Mouse (Mus musculus): ENCODE measurements at regions not wholly inside any gene's neighbourhood (a gene's known extent, or its start where the extent isn't known, plus 50 kb on each side); places are given as distances from the start of the nearest gene placed in this dataset.
A peak's percentile ranks its signal among the peaks of the same experiment; 100 is the strongest.

DNA sequence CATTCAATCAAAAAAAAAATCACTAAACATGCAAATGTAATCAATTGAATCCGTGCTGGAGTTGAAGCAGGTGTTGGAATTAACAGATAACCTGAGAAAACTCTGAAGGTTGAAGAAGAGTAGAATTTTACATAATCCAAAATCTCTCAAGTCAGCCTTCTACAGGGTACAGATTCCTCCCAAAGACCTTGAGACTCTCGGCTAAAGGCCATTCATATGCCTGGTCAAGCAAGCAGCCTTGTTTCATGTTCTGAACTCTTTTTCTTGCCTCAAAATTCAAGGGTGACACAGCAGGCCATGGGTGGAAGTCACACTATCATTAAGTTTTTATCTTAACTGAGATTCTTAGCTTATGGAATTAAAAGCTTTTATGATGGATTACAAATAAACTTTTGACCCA is 994.4 kb upstream of the Lrrtm3 start:
- Histone ChIP-seq H3K9me3 (ENCODE audit: control insufficient read depth, insufficient read depth, low read depth, low read length) (no peaks in the 10 kb centered on the region), H3K4me3 (ENCODE audit: insufficient read depth in 1 of 2, low read depth in 1 of 2, low read length in 2 of 2, poor library complexity in 1 of 2, severe bottlenecking in 1 of 2) (no peak overlapping the region), H3K36me3 (ENCODE audit: control insufficient read depth, insufficient read depth, low read length, poor library complexity, severe bottlenecking) (no peaks in the 10 kb centered on the region), H3K27ac (ENCODE audit: insufficient read depth, low read depth, low read length, poor library complexity, severe bottlenecking) (no peak overlapping the region), H3K4me1 (ENCODE audit: control insufficient read depth in 2 of 2, insufficient read depth in 2 of 2, low read length in 2 of 2, poor library complexity in 1 of 2) (no peaks in the 10 kb centered on the region), H3K9ac (ENCODE audit: insufficient read depth, low read depth, low read length, poor library complexity, severe bottlenecking) (no peak overlapping the region)
- no peak for TF ChIP-seq HCFC1 (IDR thresholded peaks at IDR 0.05; ENCODE audit: borderline replicate concordance, insufficient read depth, low read length)
- no peak for TF ChIP-seq ZNF384 (IDR thresholded peaks at IDR 0.05; ENCODE audit: low read depth, low read length)
- no peak for TF ChIP-seq MAFK (IDR thresholded peaks at IDR 0.05; ENCODE audit: insufficient read depth, low read depth, low read length)
- TF ChIP-seq ZC3H11A (IDR thresholded peaks at IDR 0.05; ENCODE audit: borderline replicate concordance, low read depth, low read length): no peak
- TF ChIP-seq CHD2 (IDR thresholded peaks at IDR 0.05; ENCODE audit: low read depth, low read length): no peak
- in situ Hi-C loops (cut with MboI; ENCODE audit: low sequenced_read_pairs in 2 of 2, unreplicated experiment in 2 of 2): no loop called here
- DNase-seq (ENCODE audit: low read depth, low spot score): no peak

DNA sequence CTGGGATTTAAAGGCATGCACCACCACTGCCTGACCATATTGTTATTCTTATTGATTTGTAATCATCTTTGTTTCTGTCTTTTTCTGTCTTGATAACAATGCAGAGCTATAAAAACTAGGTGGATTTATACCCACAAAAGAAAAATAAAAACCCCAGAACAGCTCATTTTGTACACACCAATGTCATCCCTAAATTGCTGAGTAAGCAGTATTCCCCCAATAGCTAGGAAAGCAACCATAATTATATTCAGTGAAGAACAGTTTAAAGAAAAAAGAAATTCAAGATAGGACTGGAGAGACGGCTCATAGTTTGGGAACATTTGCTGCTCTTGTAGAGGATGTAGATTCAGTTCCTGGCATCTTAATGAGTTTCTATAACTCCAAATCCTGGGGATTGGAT is 991.6 kb upstream of the Lrrtm3 start:
- H3K27ac ChIP-seq (ENCODE audit: insufficient read depth, low read depth, low read length, poor library complexity, severe bottlenecking): no peak overlapping the region
- H3K4me3 ChIP-seq (ENCODE audit: insufficient read depth in 1 of 2, low read depth in 1 of 2, low read length in 2 of 2, poor library complexity in 1 of 2, severe bottlenecking in 1 of 2): no peak overlapping the region
- H3K9ac ChIP-seq (ENCODE audit: insufficient read depth, low read depth, low read length, poor library complexity, severe bottlenecking): no peak overlapping the region
- in situ Hi-C loops (cut with MboI; ENCODE audit: low sequenced_read_pairs in 2 of 2, unreplicated experiment in 2 of 2): no loop called here
- no peaks in the 10 kb centered on the region for H3K36me3 ChIP-seq (ENCODE audit: control insufficient read depth, insufficient read depth, low read length, poor library complexity, severe bottlenecking)
- no peak for TF ChIP-seq ZC3H11A (IDR thresholded peaks at IDR 0.05; ENCODE audit: borderline replicate concordance, low read depth, low read length)
- TF ChIP-seq HCFC1 (IDR thresholded peaks at IDR 0.05; ENCODE audit: borderline replicate concordance, insufficient read depth, low read length): no peak
- TF ChIP-seq ZNF384 (IDR thresholded peaks at IDR 0.05; ENCODE audit: low read depth, low read length): no peak
- peak; percentile 96 for TF ChIP-seq MAFK (IDR thresholded peaks at IDR 0.05; ENCODE audit: insufficient read depth, low read depth, low read length)
- no peak for TF ChIP-seq CHD2 (IDR thresholded peaks at IDR 0.05; ENCODE audit: low read depth, low read length)
- DNase-seq (ENCODE audit: low read depth, low spot score): no peak
- no peaks in the 10 kb centered on the region for H3K4me1 ChIP-seq (ENCODE audit: control insufficient read depth in 2 of 2, insufficient read depth in 2 of 2, low read length in 2 of 2, poor library complexity in 1 of 2)
- no peaks in the 10 kb centered on the region for H3K9me3 ChIP-seq (ENCODE audit: control insufficient read depth, insufficient read depth, low read depth, low read length)

DNA sequence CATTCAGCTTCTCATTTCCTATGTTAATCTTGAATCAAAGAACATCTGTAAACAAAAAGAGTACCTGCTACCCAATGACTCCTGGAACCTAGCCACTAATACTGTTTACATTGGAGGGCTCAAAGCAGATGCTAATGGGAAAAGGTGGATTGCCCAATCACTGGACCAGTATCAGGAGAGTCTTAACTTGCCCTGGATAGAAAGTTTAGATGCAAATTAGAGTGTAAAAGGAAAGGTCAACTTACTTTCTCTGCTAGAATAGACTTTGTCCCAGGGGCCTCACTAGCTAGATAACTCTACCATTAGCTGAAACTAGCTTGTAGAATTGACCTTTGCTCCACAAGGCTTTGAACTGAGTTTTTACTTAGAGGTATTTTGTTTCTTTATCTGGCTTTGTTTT is 968.0 kb upstream of the Lrrtm3 start:
- Histone ChIP-seq H3K4me3 (ENCODE audit: insufficient read depth in 1 of 2, low read depth in 1 of 2, low read length in 2 of 2, poor library complexity in 1 of 2, severe bottlenecking in 1 of 2) (no peak overlapping the region), H3K9ac (ENCODE audit: insufficient read depth, low read depth, low read length, poor library complexity, severe bottlenecking) (no peak overlapping the region), H3K27ac (ENCODE audit: insufficient read depth, low read depth, low read length, poor library complexity, severe bottlenecking) (no peak overlapping the region), H3K4me1 (ENCODE audit: control insufficient read depth in 2 of 2, insufficient read depth in 2 of 2, low read length in 2 of 2, poor library complexity in 1 of 2) (no peaks in the 10 kb centered on the region), H3K9me3 (ENCODE audit: control insufficient read depth, insufficient read depth, low read depth, low read length) (no peaks in the 10 kb centered on the region), H3K36me3 (ENCODE audit: control insufficient read depth, insufficient read depth, low read length, poor library complexity, severe bottlenecking) (no peaks in the 10 kb centered on the region)
- DNase-seq (ENCODE audit: low read depth, low spot score): no peak
- TF ChIP-seq CHD2 (IDR thresholded peaks at IDR 0.05; ENCODE audit: low read depth, low read length): no peak
- TF ChIP-seq ZNF384 (IDR thresholded peaks at IDR 0.05; ENCODE audit: low read depth, low read length): no peak
- TF ChIP-seq ZC3H11A (IDR thresholded peaks at IDR 0.05; ENCODE audit: borderline replicate concordance, low read depth, low read length): no peak
- TF ChIP-seq HCFC1 (IDR thresholded peaks at IDR 0.05; ENCODE audit: borderline replicate concordance, insufficient read depth, low read length): no peak
- TF ChIP-seq MAFK (IDR thresholded peaks at IDR 0.05; ENCODE audit: insufficient read depth, low read depth, low read length): no peak
- in situ Hi-C loops (cut with MboI; ENCODE audit: low sequenced_read_pairs in 2 of 2, unreplicated experiment in 2 of 2): no loop called here
